Mouse (Mus musculus): Measurements from ENCODE around the gene Grin3b.

Grin3b gene

GRCm38 (mm10) chr10:79970415-79971182 is at the start of gene Grin3b:
Gene Grin3b (plus strand): TSS chr10:79970715.
- no peak for DNase-seq

DNA sequence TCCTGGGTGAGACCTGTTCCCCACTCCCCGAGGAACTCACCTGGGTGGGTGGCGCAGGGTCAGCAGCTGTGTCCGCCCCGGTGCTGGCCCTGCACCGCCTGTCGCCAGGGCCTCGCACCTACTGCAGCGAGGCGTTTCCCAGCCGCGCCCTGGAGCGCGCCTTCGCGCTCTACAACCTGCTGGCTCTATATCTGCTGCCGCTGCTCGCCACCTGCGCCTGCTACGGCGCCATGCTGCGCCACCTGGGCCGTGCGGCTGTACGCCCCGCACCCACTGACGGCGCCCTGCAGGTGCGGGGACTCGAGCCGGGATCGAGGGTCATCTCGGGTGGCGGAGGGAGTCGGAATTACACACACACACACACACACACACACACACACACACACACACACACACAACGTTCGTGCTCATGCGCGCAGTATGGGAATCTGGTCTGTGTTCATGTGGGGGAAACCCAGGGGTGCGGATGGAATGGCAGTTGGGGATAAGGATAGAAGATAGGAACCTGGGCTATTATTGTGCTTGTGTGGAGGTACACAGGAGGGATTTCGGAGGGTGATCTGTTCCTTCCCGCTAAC is 49.5 kb upstream of the Grin3b start, which contains the start of gene R3hdm4:
R3hdm4 (minus strand) TSS at position 251 of the 578 bp plus-strand sequence.
- DNase-seq = no peak

GRCm38 (mm10) chr10:79921572-79921971 is 48.9 kb upstream of the Grin3b start:
- DNase-seq = no peak

DNA sequence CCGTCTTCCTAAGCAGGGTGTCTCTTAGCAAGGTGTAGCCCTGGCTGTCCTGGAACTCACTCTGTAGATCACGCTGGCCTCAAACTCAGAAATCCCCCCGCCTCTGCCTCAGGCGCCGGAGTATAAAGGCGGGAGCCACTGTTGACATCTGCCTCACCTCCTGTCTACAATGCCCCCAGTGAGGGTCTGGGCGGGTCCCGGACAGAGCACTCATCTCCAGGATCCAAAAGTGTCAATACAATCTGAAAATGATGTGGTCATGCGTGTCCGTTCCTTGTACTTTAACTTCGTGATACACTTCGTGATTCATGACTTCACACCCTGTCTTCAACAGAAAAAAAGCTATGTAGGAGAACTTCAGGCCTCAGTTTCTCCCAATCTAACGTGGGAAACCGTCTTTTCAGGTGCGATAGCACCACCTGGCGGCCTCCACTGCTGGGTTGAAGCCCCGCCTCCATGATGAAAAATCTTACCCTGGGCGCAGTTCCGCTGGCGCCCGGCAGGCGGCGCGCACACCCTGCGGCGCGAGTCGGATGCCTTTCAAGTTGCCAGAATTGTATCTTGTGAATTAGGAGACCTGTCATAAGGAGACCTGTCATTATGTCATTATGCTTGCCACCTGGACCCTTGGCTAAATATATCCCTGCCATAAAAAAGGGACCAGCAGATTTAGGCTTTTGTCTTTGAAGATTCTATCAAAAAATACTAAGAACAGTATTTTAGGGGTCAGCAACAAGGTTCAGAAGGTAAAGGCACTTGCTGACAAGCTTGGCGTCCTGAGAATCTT is 45.3 kb upstream of the Grin3b start:
- DNase-seq = peak; percentile 91 to 95

DNA sequence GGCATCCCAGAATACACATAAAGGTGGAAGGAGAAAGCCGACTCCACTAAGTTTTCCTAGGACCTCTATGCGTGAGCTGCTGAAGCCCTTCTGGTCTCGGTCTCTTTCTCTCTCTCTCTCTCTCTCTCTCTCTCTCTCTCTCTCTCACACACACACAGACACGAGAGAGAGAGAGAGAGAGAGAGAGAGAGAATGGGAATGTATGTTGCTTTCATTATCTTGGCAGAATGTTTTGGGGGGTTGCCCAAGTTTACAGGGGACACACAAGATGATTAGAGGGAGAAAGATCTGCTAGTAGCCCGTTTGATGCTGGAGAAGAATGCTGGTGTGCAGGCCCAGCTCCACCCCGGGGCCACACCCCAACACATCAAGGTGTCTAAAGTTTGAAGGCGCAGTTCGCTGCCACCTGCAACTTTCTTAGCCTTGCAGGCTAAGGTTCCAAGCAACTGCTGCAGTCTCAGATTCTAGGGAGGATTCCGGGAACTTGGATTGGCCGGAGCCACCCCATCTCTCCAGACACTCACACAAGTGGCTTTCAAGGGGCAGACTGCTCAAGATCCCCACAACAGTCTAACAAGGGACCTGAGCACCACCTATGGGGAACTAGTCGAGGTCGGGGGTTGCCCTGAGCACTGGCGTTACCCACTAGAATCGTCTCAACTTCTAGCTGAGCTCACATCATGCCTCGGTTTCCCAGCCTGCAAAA is 44.6 kb upstream of the Grin3b start:
- no peak for DNase-seq

DNA sequence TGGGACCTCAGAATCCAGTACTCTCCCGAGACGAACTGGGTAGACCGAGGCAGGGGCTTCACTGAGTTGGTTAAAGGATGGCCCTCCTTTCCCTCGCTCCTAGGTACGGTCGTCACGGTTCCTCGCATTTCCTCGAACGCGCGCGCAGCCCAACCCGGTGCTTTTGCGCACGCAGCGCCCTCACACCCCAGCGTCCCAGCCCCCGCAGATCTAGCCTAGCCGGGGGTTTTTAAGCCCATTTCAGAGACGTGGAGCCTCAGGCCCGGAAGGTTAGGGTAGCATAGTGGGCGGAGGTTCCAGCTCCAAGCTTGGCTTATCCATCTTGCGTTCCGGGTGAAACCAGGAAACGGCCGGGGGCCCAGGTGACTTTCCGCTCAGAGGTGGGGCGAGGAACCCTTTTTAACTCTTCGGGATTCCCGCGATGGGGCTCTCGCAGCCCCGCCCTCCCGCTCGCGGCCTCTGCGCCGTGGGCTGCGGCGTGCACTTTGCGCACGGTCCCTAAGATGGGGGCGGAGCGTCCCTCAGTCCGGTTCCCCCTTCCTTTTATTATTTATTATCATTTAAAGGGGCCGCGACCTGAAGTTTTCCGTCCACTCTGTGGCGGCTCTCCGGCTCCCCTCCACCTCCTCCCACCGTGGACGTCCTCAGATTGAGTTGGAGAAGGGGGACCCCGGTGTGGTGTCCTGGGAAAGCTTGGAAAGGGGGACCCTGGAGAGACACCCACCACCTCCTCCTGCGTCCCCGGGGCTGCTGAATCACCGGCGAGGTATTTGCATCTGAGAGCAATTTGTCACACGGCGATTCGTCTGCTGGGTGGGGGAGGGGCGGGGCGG is 43.8 kb upstream of the Grin3b start, which contains the start of gene Arid3a:
Arid3a (plus strand) TSS at position 553 of the 833 bp plus-strand sequence.
- DNase-seq = peak; percentile 95 to 96

- peak; percentile 78 to 83 for DNase-seq
Measured at GRCm38 (mm10) chr10:79927324-79928029, 43.0 kb upstream of the Grin3b start.

DNA sequence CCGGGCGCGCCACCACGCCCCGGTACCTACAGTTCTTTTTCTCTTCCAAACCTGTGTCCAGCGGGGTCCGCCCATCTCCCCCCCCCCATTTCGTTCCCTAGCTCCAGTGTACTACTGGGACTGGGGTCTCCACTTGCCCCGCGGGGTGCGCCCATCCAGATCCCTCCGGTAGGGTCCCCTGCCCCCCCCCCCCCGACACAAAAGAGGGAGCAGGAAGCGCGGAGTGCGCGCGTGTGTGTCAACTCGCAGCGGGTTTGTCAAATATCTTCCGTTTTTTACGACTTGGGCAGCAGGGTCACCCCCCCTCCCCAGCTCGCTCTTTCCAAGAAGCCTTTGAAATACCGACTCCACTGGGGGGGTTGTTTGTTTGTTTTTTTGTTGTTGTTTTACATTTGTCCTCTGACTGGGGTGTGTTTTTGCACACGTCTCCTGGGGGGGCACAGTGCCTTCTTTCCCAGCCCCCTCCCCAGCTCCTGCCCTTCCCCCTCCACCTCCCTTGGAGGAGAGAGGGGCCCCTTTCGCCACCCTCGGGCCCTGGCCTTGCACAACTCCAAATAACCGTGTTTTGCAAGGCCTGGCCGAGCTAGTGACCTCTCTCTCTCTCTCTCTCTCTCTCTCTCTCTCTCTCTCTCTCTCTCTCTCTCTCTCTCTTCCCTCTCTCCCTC is 42.4 kb upstream of the Grin3b start:
- DNase-seq = peak; percentile 75 to 84

GRCm38 (mm10) chr10:79928907-79929701 is 41.4 kb upstream of the Grin3b start:
- no peak for DNase-seq

GRCm38 (mm10) chr10:79929967-79930825 is 40.3 kb upstream of the Grin3b start:
- DNase-seq = no peak

DNA sequence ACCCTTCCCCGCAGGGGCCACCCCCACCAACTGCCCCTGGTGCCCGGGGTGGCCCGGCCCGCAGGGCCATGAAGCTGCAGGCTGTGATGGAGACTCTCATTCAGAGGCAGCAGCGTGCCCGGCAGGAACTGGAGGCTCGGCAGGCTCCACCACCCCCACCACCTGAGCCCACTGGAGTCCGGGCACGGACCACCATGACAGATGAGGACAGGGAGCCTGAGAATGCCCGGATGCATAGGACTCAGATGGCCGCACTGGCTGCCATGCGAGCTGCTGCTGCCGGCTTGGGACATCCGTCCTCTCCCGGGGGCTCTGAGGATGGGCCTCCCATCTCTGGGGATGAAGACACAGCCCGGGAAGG is 39.7 kb upstream of the Grin3b start:
- DNase-seq = no peak

GRCm38 (mm10) chr10:79931797-79932196 is 38.7 kb upstream of the Grin3b start:
- no peak for DNase-seq

GRCm38 (mm10) chr10:79932736-79933135 is 37.8 kb upstream of the Grin3b start:
- DNase-seq = peak; percentile 82 to 94

DNA sequence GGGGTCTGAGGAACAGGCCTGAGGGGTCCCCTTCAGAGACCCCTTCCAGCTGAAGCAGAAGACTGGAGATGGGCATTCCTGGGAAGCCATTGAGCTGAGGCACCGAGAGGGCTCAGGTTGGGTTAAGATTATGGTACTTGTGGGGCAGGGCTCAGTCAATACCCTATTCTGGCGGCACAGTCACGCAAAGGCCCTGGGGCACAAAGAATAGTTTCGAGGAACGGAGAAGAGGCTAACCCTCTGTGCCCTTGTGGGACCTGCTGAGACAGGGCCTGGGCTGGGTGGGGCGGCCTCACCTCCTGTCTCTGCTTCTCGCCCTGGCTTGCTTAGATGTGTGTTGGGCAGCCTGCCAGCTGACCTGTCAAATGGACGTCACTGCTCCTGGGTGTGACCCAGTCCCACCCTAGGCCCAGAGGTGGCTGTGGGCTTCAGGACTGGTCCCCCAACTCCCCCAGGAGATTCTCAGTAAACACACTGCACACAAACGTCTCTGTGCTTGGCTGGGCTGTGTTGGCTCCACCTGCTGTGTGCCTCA is 37.3 kb upstream of the Grin3b start:
- peak; percentile 53 to 64 for DNase-seq

DNA sequence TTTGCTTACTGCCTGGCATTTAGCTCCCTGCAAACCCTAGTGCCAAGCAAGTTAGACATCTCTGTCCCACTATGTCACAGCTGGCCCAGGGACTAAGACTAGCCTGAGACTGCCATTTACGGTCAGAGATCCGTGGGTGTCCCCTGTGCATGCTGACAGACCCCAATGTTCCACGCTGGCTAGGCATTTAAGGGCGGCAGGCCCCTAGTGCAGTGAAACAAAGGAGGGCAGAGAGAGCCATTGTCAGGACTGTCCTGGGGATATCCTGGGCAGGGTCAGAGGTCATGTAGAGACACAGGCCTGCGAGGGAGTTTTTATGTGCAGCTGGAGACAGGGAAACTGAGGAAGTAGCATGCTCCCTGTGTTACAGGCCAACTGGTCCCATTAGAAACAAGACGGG is 36.7 kb upstream of the Grin3b start:
- no peak for DNase-seq

DNA sequence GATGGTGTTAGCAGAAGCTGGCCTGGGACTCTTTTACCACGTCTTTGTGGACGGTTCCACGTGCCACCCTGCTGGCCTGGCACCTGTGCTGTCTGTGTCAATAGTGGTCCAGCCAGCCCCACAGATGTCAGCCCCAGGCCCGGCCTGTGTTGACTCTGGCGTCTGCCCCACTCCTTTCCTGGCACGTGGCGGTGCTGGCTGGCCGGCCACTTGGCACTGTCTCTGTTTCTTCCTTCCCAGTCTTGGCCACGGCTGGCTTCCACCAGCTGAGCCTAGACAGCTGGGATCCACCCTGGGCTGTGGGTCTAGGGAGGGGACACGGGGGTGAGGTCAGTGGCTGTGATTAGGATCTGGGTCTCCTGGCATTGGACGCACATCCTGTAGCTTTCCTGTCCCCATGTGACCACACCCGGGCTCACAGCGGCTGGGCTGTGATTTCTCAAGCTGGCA is 36.2 kb upstream of the Grin3b start:
- DNase-seq = peak; percentile 91 to 97

GRCm38 (mm10) chr10:79934794-79935569 is 35.5 kb upstream of the Grin3b start:
- DNase-seq = no peak

Data from lung, postnatal 4 days (tissue).